Mouse (Mus musculus): ENCODE results near the gene 4933407L21Rik. TPM values are rescaled to one million over a fixed set of nuclear protein-coding genes. Genes with fewer than 3 reads are reported as not detected.

4933407L21Rik gene
- total and polyA plus RNA-seq, 2 experiments from 2014 or later, result 8.6 to 9.8 TPM

DNA sequence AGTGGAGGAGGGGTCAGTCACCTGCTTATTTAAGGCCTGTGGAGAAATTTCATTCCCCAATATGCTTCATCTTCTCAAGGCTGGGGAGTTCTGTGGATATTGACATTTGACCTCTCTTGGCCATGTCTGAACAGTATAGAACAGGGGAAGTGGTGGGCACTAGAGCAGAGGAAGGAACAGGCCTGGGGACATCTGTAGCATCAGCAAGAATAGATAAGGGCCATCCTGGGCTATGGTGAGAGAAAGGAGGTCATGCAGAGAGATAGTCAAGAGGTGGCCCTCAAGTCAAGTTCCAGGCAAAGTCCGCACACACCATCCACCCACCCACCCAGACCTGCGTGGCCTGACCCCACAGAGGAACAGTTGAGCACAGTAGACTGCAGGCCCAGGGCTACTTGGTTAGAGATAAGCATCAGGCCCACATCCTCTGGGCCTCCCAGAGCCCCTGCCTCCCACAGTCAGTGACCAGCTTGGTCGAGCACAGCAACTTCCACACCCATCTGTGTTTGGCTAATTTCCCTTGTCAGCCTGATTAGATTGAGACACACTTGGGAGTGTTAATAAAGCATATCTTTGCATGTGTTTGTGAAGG lies 26.7 kb upstream of the 4933407L21Rik start:
- no peak overlapping the region for H3K4me2 ChIP-seq (ENCODE audit: low read depth)
- H3K4me3 ChIP-seq (ENCODE audit: low read depth, low read length), result no peak overlapping the region
- 45% methylated on average over 3 of the region's 3 CpGs for WGBS
- no peak for DNase-seq
- H3K4me1 ChIP-seq (ENCODE audit: insufficient read depth), result peaks cover 42% of the 10 kb centered on the region
- H3K9ac ChIP-seq, result no peak overlapping the region
- no peaks in the 10 kb centered on the region for H3K27me3 ChIP-seq (ENCODE audit: insufficient read depth, low read length)
- TF ChIP-seq CTCF (IDR thresholded peaks at IDR 0.05; ENCODE audit: low read depth), result no peak
- ATAC-seq, result no peak
- H3K36me3 ChIP-seq (ENCODE audit: insufficient read depth), result peaks cover 33% of the 10 kb centered on the region
- no peak overlapping the region for H3K27ac ChIP-seq (ENCODE audit: low read depth, low read length)
- H3K9me3 ChIP-seq (ENCODE audit: low read length), result no peaks in the 10 kb centered on the region

DNA sequence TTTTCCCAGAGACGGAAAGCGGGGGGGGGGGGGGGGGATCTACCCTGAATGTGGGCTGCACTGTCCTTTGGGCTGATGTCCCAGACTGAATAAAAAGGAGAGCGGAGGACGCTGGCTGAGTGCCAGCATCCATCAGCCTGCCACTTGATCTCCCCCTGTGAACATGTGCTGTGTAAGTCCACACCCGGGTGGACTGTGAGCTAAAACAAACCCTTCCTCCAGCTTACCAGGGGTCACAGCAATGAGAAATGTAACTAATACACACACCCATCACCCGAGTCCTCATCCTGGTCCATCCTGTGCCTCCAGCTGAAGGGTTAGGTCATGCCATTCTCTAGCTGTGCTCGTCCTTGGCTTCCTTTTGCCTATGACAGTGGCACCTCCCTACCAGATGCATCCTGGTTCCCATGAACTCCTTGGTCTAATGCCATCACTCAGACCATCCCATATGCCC lies 26.1 kb upstream of the 4933407L21Rik start:
- H3K4me1 ChIP-seq (ENCODE audit: insufficient read depth), result peaks cover 37% of the 10 kb centered on the region
- 0 out of 2 replicates have a peak overlapping the region, but pooled peaks have one; percentile 1 for H3K27ac ChIP-seq (ENCODE audit: low read depth, low read length)
- peaks cover 39% of the 10 kb centered on the region for H3K36me3 ChIP-seq (ENCODE audit: insufficient read depth)
- H3K4me2 ChIP-seq (ENCODE audit: low read depth), result no peak overlapping the region
- ATAC-seq (no peak), DNase-seq (peak; percentile 63)
- no peak overlapping the region for H3K9ac ChIP-seq
- WGBS, result 12% methylated on average over 7 of the region's 7 CpGs
- no peak for TF ChIP-seq CTCF (IDR thresholded peaks at IDR 0.05; ENCODE audit: low read depth)
- H3K9me3 ChIP-seq (ENCODE audit: low read length), result no peaks in the 10 kb centered on the region
- H3K27me3 ChIP-seq (ENCODE audit: insufficient read depth, low read length), result no peaks in the 10 kb centered on the region
- no peak overlapping the region for H3K4me3 ChIP-seq (ENCODE audit: low read depth, low read length)

DNA sequence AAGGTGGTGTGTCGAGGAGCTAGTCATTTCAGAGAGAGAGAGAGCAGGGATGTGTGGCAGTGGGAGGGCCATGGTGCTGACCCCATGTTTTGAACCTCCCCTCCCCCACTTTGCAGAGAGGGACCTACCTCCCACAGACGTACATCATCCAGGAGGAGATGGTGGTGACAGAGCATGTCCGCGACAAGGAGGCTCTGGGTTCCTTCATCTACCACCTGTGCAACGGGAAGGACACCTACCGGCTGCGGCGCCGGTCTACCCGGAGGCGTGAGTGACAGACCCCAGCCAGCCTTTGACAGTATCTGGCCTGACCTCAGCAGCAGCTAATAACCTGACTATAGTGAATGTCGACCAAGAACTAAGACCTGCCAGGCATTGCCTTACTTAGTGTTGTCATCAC lies 21.4 kb upstream of the 4933407L21Rik start:
- TF ChIP-seq CTCF (IDR thresholded peaks at IDR 0.05; ENCODE audit: low read depth), result no peak
- H3K27ac ChIP-seq (ENCODE audit: low read depth, low read length), result no peak overlapping the region
- ATAC-seq, result no peak
- peaks cover 51% of the 10 kb centered on the region for H3K36me3 ChIP-seq (ENCODE audit: insufficient read depth)
- H3K9ac ChIP-seq, result no peak overlapping the region
- no peak for DNase-seq
- no peaks in the 10 kb centered on the region for H3K27me3 ChIP-seq (ENCODE audit: insufficient read depth, low read length)
- H3K4me3 ChIP-seq (ENCODE audit: low read depth, low read length), result no peak overlapping the region
- 97% methylated on average over 12 of the region's 12 CpGs for WGBS
- H3K4me2 ChIP-seq (ENCODE audit: low read depth), result no peak overlapping the region
- 0 out of 2 replicates have a peak, but pooled peaks cover 5% of the 10 kb centered on the region for H3K4me1 ChIP-seq (ENCODE audit: insufficient read depth)
- no peaks in the 10 kb centered on the region for H3K9me3 ChIP-seq (ENCODE audit: low read length)

DNA sequence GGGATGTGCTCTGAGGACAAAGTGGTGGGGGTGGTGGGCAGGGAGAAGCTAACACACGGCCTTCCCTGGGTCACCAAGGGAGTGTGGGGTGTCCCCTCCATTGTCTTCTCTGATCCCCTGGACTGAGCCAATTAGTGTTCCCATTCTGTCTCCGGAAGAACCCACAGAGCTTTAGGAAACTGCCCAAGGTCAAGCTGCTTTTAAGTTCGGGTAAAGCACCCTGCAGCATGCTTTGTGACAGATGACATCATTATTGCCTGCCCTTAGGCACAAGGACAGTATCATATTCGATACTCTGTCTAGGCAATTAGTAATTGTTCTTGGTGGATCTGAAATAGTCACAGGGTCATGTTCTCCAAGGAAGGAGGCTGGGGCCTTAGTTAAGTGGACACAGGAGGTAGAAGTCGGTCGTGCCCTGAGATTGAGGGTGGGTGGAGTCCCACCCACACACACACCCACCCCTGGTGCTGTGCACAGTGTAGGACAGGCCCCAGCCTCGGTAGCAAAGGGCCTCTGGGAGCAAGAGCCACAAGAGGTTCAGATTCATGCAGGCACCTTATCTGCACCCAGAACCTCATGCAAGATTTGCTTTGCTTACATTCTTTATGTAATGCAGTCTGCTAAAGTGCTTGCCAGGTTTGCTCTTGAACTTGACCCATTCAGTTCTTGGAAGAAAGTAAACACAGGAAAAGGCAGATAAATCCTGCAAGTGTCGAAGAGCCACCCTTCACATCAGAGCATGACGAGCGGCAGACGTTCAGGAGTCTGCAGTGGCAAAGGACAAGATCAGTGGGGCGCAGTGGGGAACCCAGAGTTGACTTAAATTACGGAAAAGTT lies 19.3 kb upstream of the 4933407L21Rik start:
- Histone ChIP-seq H3K36me3 (ENCODE audit: insufficient read depth) (peaks cover 42% of the 10 kb centered on the region), H3K9me3 (ENCODE audit: low read length) (no peaks in the 10 kb centered on the region), H3K27me3 (ENCODE audit: insufficient read depth, low read length) (no peaks in the 10 kb centered on the region), H3K27ac (ENCODE audit: low read depth, low read length) (no peak overlapping the region), H3K4me2 (ENCODE audit: low read depth) (no peak overlapping the region), H3K9ac (no peak overlapping the region), H3K4me3 (ENCODE audit: low read depth, low read length) (no peak overlapping the region), H3K4me1 (ENCODE audit: insufficient read depth) (no peaks in the 10 kb centered on the region)
- DNase-seq, result no peak
- ATAC-seq, result peak; percentile 45
- TF ChIP-seq CTCF (IDR thresholded peaks at IDR 0.05; ENCODE audit: low read depth), result no peak
- WGBS, result 60% methylated on average over 13 of the region's 13 CpGs

DNA sequence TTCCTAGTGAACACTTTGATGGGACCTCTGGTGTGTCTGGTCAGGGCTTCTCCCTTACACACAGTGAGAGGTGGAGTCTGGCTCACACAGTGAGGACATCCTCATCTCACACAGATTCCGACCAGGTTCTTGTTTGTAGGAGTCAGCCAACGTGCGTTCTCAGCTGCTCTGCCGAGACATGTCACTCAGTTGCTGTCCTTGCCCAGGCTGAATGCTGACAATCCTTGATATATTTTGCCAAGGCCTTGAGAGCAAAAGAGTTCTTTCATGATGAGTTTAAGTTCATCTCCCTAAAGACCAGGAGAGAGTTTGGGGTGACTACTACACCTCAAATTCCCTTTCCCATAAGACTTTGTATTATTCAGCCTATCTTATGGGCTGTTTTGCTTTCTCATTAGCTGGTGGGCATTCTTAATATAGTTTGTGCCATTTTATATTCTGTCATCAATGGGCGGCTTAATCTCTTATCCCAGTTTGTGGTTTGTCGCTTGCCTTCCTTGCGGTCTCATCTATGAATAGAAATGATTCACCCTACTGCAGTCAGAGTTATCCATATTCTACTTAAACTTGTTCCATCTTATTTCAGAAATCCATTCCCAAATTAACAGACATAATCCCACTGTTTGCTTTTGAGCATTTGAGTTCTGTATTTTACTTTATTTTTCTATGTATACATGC lies 15.1 kb upstream of the 4933407L21Rik start:
- 93% methylated on average over 7 of the region's 7 CpGs for WGBS
- no peak for DNase-seq
- H3K9me3 ChIP-seq (ENCODE audit: low read length), result no peaks in the 10 kb centered on the region

DNA sequence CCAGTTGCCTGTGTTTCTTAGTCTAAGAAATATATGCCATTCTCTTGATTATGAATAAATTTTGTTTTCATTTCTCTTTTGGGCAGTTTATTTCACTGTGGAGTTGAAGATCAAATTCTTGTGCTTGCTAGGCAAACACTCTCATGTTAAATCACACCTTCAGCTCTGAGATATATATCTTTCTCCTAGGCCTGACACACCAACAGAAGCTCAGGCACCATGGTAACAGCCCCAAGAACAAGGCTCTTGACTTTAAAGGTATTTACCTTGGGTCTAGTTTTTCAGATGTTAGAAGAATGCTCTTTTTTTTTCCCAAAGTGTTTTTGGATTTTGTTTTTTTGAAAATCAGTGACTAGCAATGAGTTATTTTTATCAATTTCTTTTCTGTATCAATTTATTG lies 12.4 kb upstream of the 4933407L21Rik start:
- H3K9ac ChIP-seq, result no peak overlapping the region
- DNase-seq, result no peak
- no peaks in the 10 kb centered on the region for H3K9me3 ChIP-seq (ENCODE audit: low read length)
- TF ChIP-seq CTCF (IDR thresholded peaks at IDR 0.05; ENCODE audit: low read depth), result no peak
- no peaks in the 10 kb centered on the region for H3K36me3 ChIP-seq (ENCODE audit: insufficient read depth)
- H3K27ac ChIP-seq (ENCODE audit: low read depth, low read length), result peak overlapping the region; percentile 92
- no peak for ATAC-seq
- no peaks in the 10 kb centered on the region for H3K27me3 ChIP-seq (ENCODE audit: insufficient read depth, low read length)
- peaks cover 21% of the 10 kb centered on the region for H3K4me1 ChIP-seq (ENCODE audit: insufficient read depth)
- no peak overlapping the region for H3K4me3 ChIP-seq (ENCODE audit: low read depth, low read length)
- H3K4me2 ChIP-seq (ENCODE audit: low read depth), result no peak overlapping the region

More for the DNA sequence above, 15.1 kb upstream of the 4933407L21Rik start:
- Histone ChIP-seq H3K4me2 (ENCODE audit: low read depth) (no peak overlapping the region), H3K36me3 (ENCODE audit: insufficient read depth) (peaks cover 2% of the 10 kb centered on the region), H3K4me1 (ENCODE audit: insufficient read depth) (peaks cover 18% of the 10 kb centered on the region), H3K27ac (ENCODE audit: low read depth, low read length) (no peak overlapping the region), H3K9ac (no peak overlapping the region), H3K27me3 (ENCODE audit: insufficient read depth, low read length) (no peaks in the 10 kb centered on the region), H3K4me3 (ENCODE audit: low read depth, low read length) (no peak overlapping the region)
- no peak for ATAC-seq
- TF ChIP-seq CTCF (IDR thresholded peaks at IDR 0.05; ENCODE audit: low read depth), result no peak
